Mouse (Mus musculus): ENCODE data around the gene Slc17a3.
A peak's percentile ranks its signal among the peaks of the same experiment; 100 is the strongest.

Gene Slc17a3

GRCm38 (mm10) chr13:23879636-23880035, 40.4 kb downstream of the Slc17a3 start:
- no peak for DNase-seq

- peak; percentile 41 for DNase-seq
These were observed 46.3 kb downstream of the Slc17a3 start for GRCm38 (mm10) chr13:23885540-23885939.

- DNase-seq = no peak
These were observed 47.9 kb downstream of the Slc17a3 start for GRCm38 (mm10) chr13:23887026-23887725.

DNA sequence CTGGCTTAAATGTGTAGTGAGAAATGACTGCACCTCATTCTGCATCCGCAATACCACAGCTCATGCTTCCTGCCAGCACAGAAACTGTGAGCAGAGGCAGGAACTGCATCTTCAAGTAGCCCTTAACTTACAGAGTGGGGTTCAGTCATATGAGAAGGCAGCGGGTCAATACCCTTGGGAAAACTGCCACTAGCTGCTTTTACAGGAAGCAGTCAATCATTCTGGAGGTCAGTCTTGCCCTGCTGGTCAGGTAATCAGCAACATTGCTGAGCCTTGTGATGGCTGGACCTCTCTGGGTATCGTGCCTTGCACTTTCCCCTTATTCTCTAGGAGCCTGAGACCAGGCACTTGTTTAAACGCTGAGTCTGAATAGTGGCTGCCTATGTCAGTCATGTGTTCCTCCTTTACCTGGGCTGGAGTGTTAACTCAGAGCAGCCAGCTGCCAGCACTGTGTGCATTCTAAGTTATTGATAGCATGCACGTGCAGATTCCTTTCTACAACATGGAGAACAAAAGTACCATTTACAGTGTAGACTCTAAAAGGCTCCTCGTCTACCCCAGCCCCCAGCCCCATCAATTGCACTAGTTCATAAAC, 49.9 kb downstream of the Slc17a3 start:
- DNase-seq = no peak

DNA sequence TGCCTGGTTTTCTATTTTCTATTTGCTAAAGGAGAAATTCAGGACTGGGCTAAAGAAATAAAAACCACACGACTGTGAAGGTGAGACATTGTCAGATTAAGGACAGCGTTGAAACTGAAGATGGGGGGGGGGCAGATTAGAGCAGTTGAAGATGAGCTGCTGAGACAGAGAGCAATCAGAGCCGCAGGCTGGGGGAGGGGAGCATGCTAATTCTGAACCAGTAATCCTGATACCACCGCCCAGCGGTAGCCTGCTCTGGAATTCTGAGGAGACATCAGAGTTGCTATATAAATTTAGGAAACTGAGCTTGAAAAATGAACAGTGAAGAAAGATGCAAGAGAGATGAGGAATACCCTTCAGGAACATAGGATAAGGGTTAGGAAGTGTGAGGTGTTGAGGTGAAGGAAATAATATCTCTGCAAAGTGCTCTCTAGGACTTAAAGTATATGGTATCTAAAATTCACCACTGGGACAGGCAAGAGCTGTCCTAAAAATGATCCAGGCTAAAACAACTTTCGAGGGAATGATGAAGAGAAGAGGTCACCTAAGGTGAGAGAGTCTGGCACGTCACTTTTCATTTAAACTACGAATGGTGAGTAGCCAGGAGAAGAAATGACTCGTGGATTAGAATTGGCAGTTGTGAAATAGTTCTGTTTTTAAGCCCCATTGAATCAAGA, 53.5 kb downstream of the Slc17a3 start:
- no peak for DNase-seq

GRCm38 (mm10) chr13:23893269-23893593, 54.0 kb downstream of the Slc17a3 start:
- no peak for DNase-seq

DNA sequence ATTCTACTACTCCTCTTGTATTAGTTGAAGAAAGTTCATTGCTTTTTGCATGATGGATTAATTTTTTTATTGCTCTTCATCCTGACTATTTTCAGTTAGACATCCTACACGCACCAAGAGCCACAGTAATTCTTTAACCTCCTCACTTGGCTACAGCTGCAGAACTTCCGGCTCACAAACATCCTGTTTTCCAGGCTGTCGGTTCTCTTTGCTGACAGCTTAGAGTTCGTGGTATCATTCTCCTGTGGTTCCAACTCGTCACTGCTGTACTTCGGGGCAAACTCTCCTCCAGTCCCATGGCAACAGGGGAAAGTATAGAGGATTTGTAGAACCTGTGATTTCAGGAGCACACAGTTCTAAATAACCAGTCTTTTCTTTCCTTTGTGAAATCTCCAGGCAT, 59.0 kb downstream of the Slc17a3 start:
- peak; percentile 25 for DNase-seq

GRCm38 (mm10) chr13:23906906-23907305, 67.7 kb downstream of the Slc17a3 start:
- DNase-seq = no peak

GRCm38 (mm10) chr13:23910121-23910520, 70.9 kb downstream of the Slc17a3 start:
- peak; percentile 8 for DNase-seq
